Mouse (Mus musculus) spleen, postnatal 4 days (tissue): ENCODE measurements around the gene Kcnt2.

Experiments used
- DNase-seq, 2 experiments: peaks; one replicate each; pipeline ENCODE4 v3.0.0; 2022; ENCODE audit warnings: low spot score in 2 of 2

Kcnt2 gene

GRCm38 (mm10) chr1:140245876-140246597 is at the start of gene Kcnt2:
Gene Kcnt2 (plus strand): TSS chr1:140246158.
- no peak for DNase-seq

GRCm38 (mm10) chr1:140205329-140205728 is 40.6 kb upstream of the Kcnt2 start:
- no peak for DNase-seq

GRCm38 (mm10) chr1:140225221-140225620 is 20.7 kb upstream of the Kcnt2 start:
- DNase-seq: no peak

- no peak for DNase-seq
Measured at GRCm38 (mm10) chr1:140226673-140227072, 19.3 kb upstream of the Kcnt2 start.

- DNase-seq: no peak
Measured at GRCm38 (mm10) chr1:140245465-140245864, 493 bp upstream of the Kcnt2 start.

- no peak for DNase-seq
Measured at GRCm38 (mm10) chr1:140264696-140265095, 18.7 kb downstream of the Kcnt2 start.

- DNase-seq: no peak
Measured at GRCm38 (mm10) chr1:140266047-140266446, 20.1 kb downstream of the Kcnt2 start.

- DNase-seq: no peak
Measured at GRCm38 (mm10) chr1:140266643-140267286, 20.8 kb downstream of the Kcnt2 start.

- DNase-seq: no peak
Measured at GRCm38 (mm10) chr1:140267288-140267687, 21.3 kb downstream of the Kcnt2 start.

- no peak for DNase-seq
Measured at GRCm38 (mm10) chr1:140273624-140274023, 27.7 kb downstream of the Kcnt2 start.

GRCm38 (mm10) chr1:140275813-140276212 is 29.9 kb downstream of the Kcnt2 start:
- DNase-seq: no peak

GRCm38 (mm10) chr1:140293140-140293539 is 47.2 kb downstream of the Kcnt2 start:
- DNase-seq: no peak

- DNase-seq: no peak
Measured at GRCm38 (mm10) chr1:140295482-140295881, 49.5 kb downstream of the Kcnt2 start.

- DNase-seq: no peak
Measured at GRCm38 (mm10) chr1:140304244-140304643, 58.3 kb downstream of the Kcnt2 start.

- no peak for DNase-seq
Measured at GRCm38 (mm10) chr1:140305344-140305743, 59.4 kb downstream of the Kcnt2 start.

- DNase-seq: no peak
Measured at GRCm38 (mm10) chr1:140306339-140306738, 60.4 kb downstream of the Kcnt2 start.

GRCm38 (mm10) chr1:140310739-140311138 is 64.8 kb downstream of the Kcnt2 start:
- no peak for DNase-seq

GRCm38 (mm10) chr1:140325088-140325487 is 79.1 kb downstream of the Kcnt2 start:
- DNase-seq: no peak

GRCm38 (mm10) chr1:140326709-140327108 is 80.8 kb downstream of the Kcnt2 start:
- DNase-seq: no peak

GRCm38 (mm10) chr1:140333702-140334101 is 87.7 kb downstream of the Kcnt2 start:
- DNase-seq: no peak

- no peak for DNase-seq
Measured at GRCm38 (mm10) chr1:140338417-140338816, 92.5 kb downstream of the Kcnt2 start.

- DNase-seq: no peak
Measured at GRCm38 (mm10) chr1:140339368-140339767, 93.4 kb downstream of the Kcnt2 start.

GRCm38 (mm10) chr1:140364787-140365186 is 118.8 kb downstream of the Kcnt2 start:
- no peak for DNase-seq
